13 mouse cellular contexts compared by ENCODE assay signal in genomic region chr12:24614452-24615075, GRCm38 (mm10).
"Had no signal": no experiment of that assay in that cellular context is flagged by ENCODE, and none has a peak within 500 bp of the region (broad histone marks: within the 10 kb centered on the region; RNA-seq: fewer than 3 reads in every experiment).

No protein-coding gene starts in this region.

- H3K36me3 ChIP-seq: hindbrain, embryonic 15.5 days; limb, embryonic 15.5 days; liver, embryonic 15.5 days; midbrain, embryonic 10.5 days; neural tube, embryonic 13.5 days had no signal

- H3K27me3 ChIP-seq: hindbrain, embryonic 15.5 days; limb, embryonic 15.5 days; liver, embryonic 15.5 days; neural tube, embryonic 13.5 days had no signal

- H3K9me3 ChIP-seq: hindbrain, embryonic 15.5 days; limb, embryonic 15.5 days; liver, embryonic 15.5 days; midbrain, embryonic 10.5 days; neural tube, embryonic 13.5 days had no signal

- H3K27ac ChIP-seq: hindbrain, embryonic 15.5 days; kidney, postnatal 0 days; limb, embryonic 15.5 days; liver, embryonic 15.5 days; midbrain, embryonic 10.5 days; neural tube, embryonic 13.5 days had no signal

- H3K9ac ChIP-seq: hindbrain, embryonic 15.5 days; limb, embryonic 15.5 days; liver, embryonic 15.5 days; neural tube, embryonic 13.5 days had no signal

- H3K4me2 ChIP-seq: hindbrain, embryonic 15.5 days; limb, embryonic 15.5 days; liver, embryonic 15.5 days; neural tube, embryonic 13.5 days had no signal

- DNase-seq: layer of hippocampus, adult 9-11 months; layer of hippocampus, postnatal 36 days; lung, postnatal 4 days; retina, postnatal 1 day; right cerebral cortex, postnatal 14 days; thymus, postnatal 36 days had no signal

- H3K4me1 ChIP-seq: hindbrain, embryonic 15.5 days; limb, embryonic 15.5 days; midbrain, embryonic 10.5 days; neural tube, embryonic 13.5 days had no signal

- ATAC-seq: midbrain, embryonic 16.5 days had no signal

- H3K4me3 ChIP-seq: hindbrain, embryonic 15.5 days; limb, embryonic 15.5 days; liver, embryonic 15.5 days; midbrain, embryonic 10.5 days; neural tube, embryonic 13.5 days had no signal
